Mouse (Mus musculus): ENCODE measurements around the gene Bcl7c. TPM values are rescaled to one million over a fixed set of nuclear protein-coding genes. Genes with fewer than 3 reads are reported as not detected.
A peak's percentile ranks its signal among the peaks of the same experiment; 100 is the strongest.
"Not testable (repeated sequence)": the region's sequence is repeated elsewhere in the genome, so short reads cannot be mapped to it uniquely, and the experiment has no call there.

Bcl7c gene
- polyA plus RNA-seq, 1 experiment, result 94.7 TPM

DNA sequence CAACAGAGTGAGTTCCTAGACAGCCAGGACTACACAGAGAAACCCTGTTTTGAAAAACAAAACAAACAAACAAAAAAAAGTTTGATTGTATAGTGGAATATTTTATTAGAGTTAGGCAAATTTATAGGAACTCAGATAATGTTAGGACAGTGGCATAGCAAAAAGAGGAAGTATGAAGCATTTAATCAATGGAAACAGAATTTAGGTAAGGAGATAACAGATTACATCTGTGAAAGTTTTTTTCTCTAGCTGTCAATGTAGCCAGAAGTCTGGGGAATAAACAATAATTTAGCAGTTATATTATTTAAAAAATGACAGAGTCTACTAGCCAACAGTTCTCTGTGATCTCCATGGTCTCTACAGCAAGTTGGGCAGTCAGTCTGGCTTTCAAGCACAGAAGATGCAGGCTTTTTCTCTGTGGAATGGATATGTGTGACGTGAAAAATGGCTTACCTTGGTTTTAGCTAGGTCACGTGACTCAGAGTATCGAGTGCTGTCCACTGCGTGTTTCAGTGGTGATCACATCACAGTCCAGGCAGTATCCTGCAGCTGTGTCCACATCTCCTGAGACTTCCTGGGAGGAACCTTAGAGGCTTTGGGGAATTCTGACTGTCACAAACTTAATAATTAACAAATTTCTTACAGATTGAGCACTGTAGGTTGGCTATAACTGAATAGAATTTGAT is 60.1 kb downstream of the Bcl7c start:
- H3ac ChIP-seq (ENCODE audit: control insufficient read depth, insufficient read length), result no peak overlapping the region
- H3K36me3 ChIP-seq (ENCODE audit: control insufficient read depth, insufficient read depth), result no peaks in the 10 kb centered on the region
- no peak overlapping the region for H3K4me3 ChIP-seq
- no peak overlapping the region for H3K4me2 ChIP-seq (ENCODE audit: low read depth)
- peaks cover 25% of the 10 kb centered on the region for H3K27me3 ChIP-seq (ENCODE audit: control insufficient read depth, insufficient read depth, insufficient read length)
- H3K79me2 ChIP-seq (ENCODE audit: control insufficient read depth, insufficient read depth), result no peaks in the 10 kb centered on the region
- no peak for TF ChIP-seq E2F4 (IDR thresholded peaks at IDR 0.05; ENCODE audit: insufficient read depth)
- no peak for TF ChIP-seq CEBPB (IDR thresholded peaks at IDR 0.05; ENCODE audit: insufficient read depth, poor library complexity, severe bottlenecking)
- peak; percentile 62 for TF ChIP-seq USF1 (IDR thresholded peaks at IDR 0.05; ENCODE audit: low read depth)

- not testable (repeated sequence) for H3K4me3 ChIP-seq; H3ac ChIP-seq (ENCODE audit: control insufficient read depth, insufficient read length); H3K36me3 ChIP-seq (ENCODE audit: control insufficient read depth, insufficient read depth); H3K79me2 ChIP-seq (ENCODE audit: control insufficient read depth, insufficient read depth); H3K4me2 ChIP-seq (ENCODE audit: low read depth)
- H3K27me3 ChIP-seq (ENCODE audit: control insufficient read depth, insufficient read depth, insufficient read length), result peaks cover 29% of the 10 kb centered on the region
Observed at GRCm38 (mm10) chr7:127647576-127647975, 61.2 kb downstream of the Bcl7c start.

GRCm38 (mm10) chr7:127646363-127646762 is 62.4 kb downstream of the Bcl7c start:
- H3K36me3 ChIP-seq (ENCODE audit: control insufficient read depth, insufficient read depth), result no peaks in the 10 kb centered on the region
- TF ChIP-seq MYOD1 (IDR thresholded peaks at IDR 0.05; ENCODE audit: control insufficient read depth in 1 of 3, insufficient read length in 2 of 3, low read depth in 2 of 3), result no peak
- TF ChIP-seq SRF (IDR thresholded peaks at IDR 0.05; ENCODE audit: control insufficient read depth, insufficient read length, low read depth), result no peak
- TF ChIP-seq REST (IDR thresholded peaks at IDR 0.05; ENCODE audit: insufficient read depth, insufficient read length), result no peak
- TF ChIP-seq MYOG (IDR thresholded peaks at IDR 0.05; ENCODE audit: control insufficient read depth in 1 of 3, insufficient read depth in 1 of 3, insufficient read length in 2 of 3, low read depth in 2 of 3), result no peak
- no peak for TF ChIP-seq CEBPB (IDR thresholded peaks at IDR 0.05; ENCODE audit: insufficient read depth, poor library complexity, severe bottlenecking)
- no peak for TF ChIP-seq TCF12 (IDR thresholded peaks at IDR 0.05; ENCODE audit: insufficient read depth, poor library complexity, severe bottlenecking)
- TF ChIP-seq E2F4 (IDR thresholded peaks at IDR 0.05; ENCODE audit: insufficient read depth), result no peak
- TF ChIP-seq USF1 (IDR thresholded peaks at IDR 0.05; ENCODE audit: low read depth), result no peak
- no peak for TF ChIP-seq POLR2AphosphoS2 (IDR thresholded peaks at IDR 0.05; ENCODE audit: insufficient read length, low read depth)
- H3K79me2 ChIP-seq (ENCODE audit: control insufficient read depth, insufficient read depth), result no peaks in the 10 kb centered on the region
- H3ac ChIP-seq (ENCODE audit: control insufficient read depth, insufficient read length), result no peak overlapping the region
- H3K27me3 ChIP-seq (ENCODE audit: control insufficient read depth, insufficient read depth, insufficient read length), result peaks cover 32% of the 10 kb centered on the region
- peak overlapping the region; percentile 30 for H3K4me2 ChIP-seq (ENCODE audit: low read depth)
- H3K4me3 ChIP-seq, result no peak overlapping the region

- H3K4me3 ChIP-seq, result no peak overlapping the region
- TF ChIP-seq MYOG (IDR thresholded peaks at IDR 0.05; ENCODE audit: control insufficient read depth in 1 of 3, insufficient read depth in 1 of 3, insufficient read length in 2 of 3, low read depth in 2 of 3), result no peak
- TF ChIP-seq REST (IDR thresholded peaks at IDR 0.05; ENCODE audit: insufficient read depth, insufficient read length), result no peak
Observed at GRCm38 (mm10) chr7:127642254-127642653, 66.5 kb downstream of the Bcl7c start.

DNA sequence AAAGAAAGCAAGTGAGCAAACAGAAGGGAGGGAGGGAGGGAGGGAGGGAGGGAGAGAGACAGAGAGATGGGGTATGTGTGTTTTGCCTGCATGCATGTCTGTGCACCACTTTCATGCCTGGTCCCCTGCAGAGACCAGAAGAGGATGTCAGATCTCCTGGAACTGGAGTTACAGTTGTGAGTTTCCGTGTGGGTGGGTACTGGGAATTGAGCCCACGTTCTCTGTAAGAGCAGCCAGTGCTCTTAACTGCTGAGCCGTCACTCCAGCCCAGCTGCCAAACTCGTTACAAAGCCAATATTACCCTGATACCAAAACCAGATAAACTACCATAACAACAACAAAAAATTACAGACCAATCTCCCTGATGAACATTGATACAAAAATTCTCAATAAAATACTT is 67.5 kb downstream of the Bcl7c start:
- H3K36me3 ChIP-seq (ENCODE audit: control insufficient read depth, insufficient read depth), result no peaks in the 10 kb centered on the region
- no peaks in the 10 kb centered on the region for H3K79me2 ChIP-seq (ENCODE audit: control insufficient read depth, insufficient read depth)
- H3K27me3 ChIP-seq (ENCODE audit: control insufficient read depth, insufficient read depth, insufficient read length), result peaks cover 41% of the 10 kb centered on the region
- peak overlapping the region; percentile 7 for H3K4me2 ChIP-seq (ENCODE audit: low read depth)
- H3ac ChIP-seq (ENCODE audit: control insufficient read depth, insufficient read length), result no peak overlapping the region
- H3K4me3 ChIP-seq, result no peak overlapping the region
- TF ChIP-seq MYOD1 (IDR thresholded peaks at IDR 0.05; ENCODE audit: control insufficient read depth in 1 of 3, insufficient read length in 2 of 3, low read depth in 2 of 3) (no peak), TCF12 (IDR thresholded peaks at IDR 0.05; ENCODE audit: insufficient read depth, poor library complexity, severe bottlenecking) (no peak), USF1 (IDR thresholded peaks at IDR 0.05; ENCODE audit: low read depth) (no peak), SRF (IDR thresholded peaks at IDR 0.05; ENCODE audit: control insufficient read depth, insufficient read length, low read depth) (no peak), REST (IDR thresholded peaks at IDR 0.05; ENCODE audit: insufficient read depth, insufficient read length) (no peak), MYOG (IDR thresholded peaks at IDR 0.05; ENCODE audit: control insufficient read depth in 1 of 3, insufficient read depth in 1 of 3, insufficient read length in 2 of 3, low read depth in 2 of 3) (no peak), POLR2A (IDR thresholded peaks at IDR 0.05; ENCODE audit: insufficient read length, low read depth) (no peak), CEBPB (IDR thresholded peaks at IDR 0.05; ENCODE audit: insufficient read depth, poor library complexity, severe bottlenecking) (no peak), POLR2AphosphoS2 (IDR thresholded peaks at IDR 0.05; ENCODE audit: insufficient read length, low read depth) (no peak), E2F4 (IDR thresholded peaks at IDR 0.05; ENCODE audit: insufficient read depth) (no peak), TCF3 (IDR thresholded peaks at IDR 0.05; ENCODE audit: insufficient read length, low read depth) (no peak), MAX (IDR thresholded peaks at IDR 0.05; ENCODE audit: low read depth) (no peak)

More at GRCm38 (mm10) chr7:127642254-127642653, 66.5 kb downstream of the Bcl7c start:
- no peak overlapping the region for H3K4me2 ChIP-seq (ENCODE audit: low read depth)
- H3K36me3 ChIP-seq (ENCODE audit: control insufficient read depth, insufficient read depth), result no peaks in the 10 kb centered on the region
- peaks cover 35% of the 10 kb centered on the region for H3K27me3 ChIP-seq (ENCODE audit: control insufficient read depth, insufficient read depth, insufficient read length)
- no peaks in the 10 kb centered on the region for H3K79me2 ChIP-seq (ENCODE audit: control insufficient read depth, insufficient read depth)
- no peak overlapping the region for H3ac ChIP-seq (ENCODE audit: control insufficient read depth, insufficient read length)

Data from myocyte (in vitro differentiated cells).